Mouse (Mus musculus): Measurements from ENCODE around the gene Zcchc8.
A peak's percentile ranks its signal among the peaks of the same experiment; 100 is the strongest.

Zcchc8 gene

GRCm38 (mm10) chr5:123683377-123684220 is 37.3 kb downstream of the Zcchc8 start:
- no peak for DNase-seq (ENCODE audit: extremely low read depth, low read depth, low spot score)

- DNase-seq (ENCODE audit: extremely low read depth, low read depth, low spot score): no peak
These were observed 37.9 kb downstream of the Zcchc8 start for GRCm38 (mm10) chr5:123683043-123683376.

GRCm38 (mm10) chr5:123682372-123682771 is 38.5 kb downstream of the Zcchc8 start:
- DNase-seq (ENCODE audit: extremely low read depth, low read depth, low spot score): no peak

GRCm38 (mm10) chr5:123679546-123680263 is 41.2 kb downstream of the Zcchc8 start:
- DNase-seq (ENCODE audit: extremely low read depth, low read depth, low spot score): no peak

- DNase-seq (ENCODE audit: extremely low read depth, low read depth, low spot score): no peak
These were observed 41.8 kb downstream of the Zcchc8 start for GRCm38 (mm10) chr5:123679106-123679505.

- no peak for DNase-seq (ENCODE audit: extremely low read depth, low read depth, low spot score)
These were observed 45.2 kb downstream of the Zcchc8 start for GRCm38 (mm10) chr5:123675717-123676116.

- DNase-seq (ENCODE audit: extremely low read depth, low read depth, low spot score): no peak
These were observed 45.7 kb downstream of the Zcchc8 start for GRCm38 (mm10) chr5:123675221-123675620.

GRCm38 (mm10) chr5:123671473-123671820 is 49.5 kb downstream of the Zcchc8 start:
- no peak for DNase-seq (ENCODE audit: extremely low read depth, low read depth, low spot score)

GRCm38 (mm10) chr5:123670800-123671472 is 50.0 kb downstream of the Zcchc8 start:
- DNase-seq (ENCODE audit: extremely low read depth, low read depth, low spot score): no peak

GRCm38 (mm10) chr5:123669991-123670799 is 50.7 kb downstream of the Zcchc8 start:
- DNase-seq (ENCODE audit: extremely low read depth, low read depth, low spot score): no peak

- DNase-seq (ENCODE audit: extremely low read depth, low read depth, low spot score): no peak
These were observed 53.0 kb downstream of the Zcchc8 start for GRCm38 (mm10) chr5:123667915-123668314.

GRCm38 (mm10) chr5:123665956-123666355 is 54.9 kb downstream of the Zcchc8 start:
- DNase-seq (ENCODE audit: extremely low read depth, low read depth, low spot score): peak; percentile 72

GRCm38 (mm10) chr5:123664329-123664728 is 56.6 kb downstream of the Zcchc8 start:
- DNase-seq (ENCODE audit: extremely low read depth, low read depth, low spot score): no peak

GRCm38 (mm10) chr5:123662059-123662458 is 58.8 kb downstream of the Zcchc8 start:
- DNase-seq (ENCODE audit: extremely low read depth, low read depth, low spot score): no peak

- DNase-seq (ENCODE audit: extremely low read depth, low read depth, low spot score): no peak
These were observed 59.3 kb downstream of the Zcchc8 start for GRCm38 (mm10) chr5:123661602-123662001.

- no peak for DNase-seq (ENCODE audit: extremely low read depth, low read depth, low spot score)
These were observed 63.2 kb downstream of the Zcchc8 start for GRCm38 (mm10) chr5:123657651-123658050.

- no peak for DNase-seq (ENCODE audit: extremely low read depth, low read depth, low spot score)
These were observed 66.0 kb downstream of the Zcchc8 start for GRCm38 (mm10) chr5:123654937-123655336.

GRCm38 (mm10) chr5:123653287-123653801 is 67.6 kb downstream of the Zcchc8 start:
- DNase-seq (ENCODE audit: extremely low read depth, low read depth, low spot score): no peak

GRCm38 (mm10) chr5:123650825-123651224 is 70.1 kb downstream of the Zcchc8 start:
- DNase-seq (ENCODE audit: extremely low read depth, low read depth, low spot score): no peak

Measured in fat pad, adult 2 months (tissue).